Mouse (Mus musculus) adrenal gland, postnatal 25 days (tissue): ENCODE measurements around the gene Ppp2r2c. TPM values are rescaled to one million over a fixed set of nuclear protein-coding genes. Genes with fewer than 3 reads are reported as not detected.
A peak's percentile ranks its signal among the peaks of the same experiment; 100 is the strongest.
"Not testable (repeated sequence)": the region's sequence is repeated elsewhere in the genome, so short reads cannot be mapped to it uniquely, and the experiment has no call there.

Experiments used
- DNase-seq: peaks from one replicate; pipeline ENCODE4 v3.0.0; 2021; ENCODE audit warnings: mixed read lengths
- total RNA-seq: library from RNA; stranded (reverse); gene quantifications from 2 replicates; pipeline ENCODE4 v1.2.3, GENCODE M21; 2021

Ppp2r2c gene
- total RNA-seq, 1 experiment from 2014 or later, result 7.5 TPM

DNA sequence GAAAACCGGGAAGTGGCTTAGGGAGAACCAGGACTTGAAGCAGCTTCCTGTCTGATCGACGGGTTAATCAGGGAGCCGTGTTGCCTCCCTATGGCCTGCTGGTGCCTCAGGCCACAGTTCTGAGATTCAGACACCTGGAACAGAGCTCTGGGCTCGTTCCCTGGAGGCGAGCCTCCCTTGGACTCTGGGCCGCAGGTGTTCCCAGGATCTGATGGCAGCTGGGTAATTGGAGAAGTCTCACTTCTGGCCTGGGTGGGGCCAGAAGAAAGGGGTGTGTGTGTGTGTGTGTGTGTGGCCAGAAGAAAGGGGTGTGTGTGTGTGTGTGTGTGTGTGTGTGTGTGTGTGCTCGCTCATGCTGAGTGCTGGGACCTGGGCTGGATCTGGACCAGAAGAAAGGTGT, 65.1 kb downstream of the Ppp2r2c start:
- DNase-seq, result no peak

DNA sequence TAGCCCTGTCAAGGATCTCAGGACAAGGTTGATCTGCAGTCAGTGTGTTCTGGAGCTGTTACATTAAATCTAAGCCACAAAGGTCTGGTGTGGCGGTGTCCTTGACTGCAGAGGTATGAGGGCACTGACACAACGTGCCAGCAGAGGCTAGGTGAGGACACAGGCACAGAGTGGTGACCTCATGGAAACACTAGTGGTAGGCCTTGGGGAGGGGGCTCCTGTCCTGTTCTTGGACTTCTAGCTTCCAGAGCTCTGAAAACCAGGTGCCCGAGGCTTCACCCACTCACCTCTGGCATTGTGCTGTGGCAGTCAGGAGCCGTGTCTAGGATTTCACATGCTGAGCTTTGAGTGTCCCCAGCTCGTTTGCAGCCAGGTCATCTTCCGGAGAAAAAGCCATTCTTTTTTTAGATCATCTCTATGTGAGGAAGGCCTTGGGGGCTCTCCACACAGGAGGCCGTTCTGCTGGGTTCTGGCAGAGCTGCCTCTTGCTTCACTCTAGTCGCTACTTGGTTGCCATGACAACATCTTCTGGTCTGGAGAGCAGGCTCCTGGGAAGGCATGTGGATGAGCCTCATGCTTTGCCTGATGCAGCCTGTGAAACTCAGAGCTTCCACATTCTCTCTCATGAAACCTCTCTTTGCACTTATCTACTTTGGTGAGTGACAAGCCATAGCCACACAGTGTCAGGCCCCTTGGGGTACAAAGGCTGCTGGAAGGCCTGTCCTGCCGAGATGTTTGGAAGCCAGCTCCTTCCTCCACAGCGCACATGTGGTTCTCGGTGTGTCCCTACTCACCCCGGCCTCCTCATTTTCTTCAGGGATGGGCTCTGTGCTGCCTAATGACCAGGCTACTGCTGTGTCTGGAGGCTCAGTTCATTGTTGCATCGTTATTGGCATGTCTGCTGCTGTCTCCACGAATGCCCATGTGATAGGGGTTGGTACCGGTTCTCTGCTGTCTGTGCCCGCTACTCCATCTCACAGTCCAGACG, 67.5 kb downstream of the Ppp2r2c start:
- DNase-seq, result no peak

DNA sequence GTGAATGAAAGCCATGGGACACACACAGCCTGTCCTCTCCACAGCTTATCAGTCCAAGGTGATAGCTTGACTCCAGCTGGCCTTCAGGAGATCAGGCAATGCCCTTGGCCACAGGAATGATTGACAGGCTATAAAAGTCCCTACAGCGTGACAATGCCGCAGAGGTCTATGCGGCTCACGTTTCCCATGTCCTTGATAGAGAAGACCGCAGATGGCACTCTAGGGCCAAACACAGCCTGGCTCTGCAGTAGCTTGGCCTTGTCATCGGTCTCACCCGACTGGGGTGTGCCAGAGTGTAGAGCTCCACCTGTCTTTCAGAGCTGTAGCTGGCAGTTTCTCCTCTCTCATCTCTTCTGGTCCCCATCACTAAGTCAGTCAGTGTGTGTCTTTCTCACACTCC, 68.2 kb downstream of the Ppp2r2c start:
- DNase-seq, result no peak

DNA sequence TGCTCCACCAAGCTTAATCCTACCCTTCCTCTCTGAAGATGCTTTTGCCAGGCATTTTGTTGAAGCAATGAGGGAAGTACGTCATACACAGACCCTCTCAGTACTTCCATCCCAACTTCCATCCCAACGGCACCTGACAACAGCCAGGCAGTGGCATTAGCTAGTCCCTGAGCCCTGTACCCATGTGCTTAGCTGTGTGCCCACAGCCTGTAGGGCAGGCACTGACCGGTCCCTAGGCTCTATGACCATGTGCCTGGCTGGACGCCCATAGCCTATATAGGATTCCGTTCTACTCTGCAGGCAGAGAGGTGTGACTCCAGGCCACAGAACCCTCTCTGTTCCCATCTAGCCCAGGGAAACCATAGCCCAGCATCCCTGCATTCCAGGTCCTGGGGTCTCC, 69.7 kb downstream of the Ppp2r2c start:
- no peak for DNase-seq

DNA sequence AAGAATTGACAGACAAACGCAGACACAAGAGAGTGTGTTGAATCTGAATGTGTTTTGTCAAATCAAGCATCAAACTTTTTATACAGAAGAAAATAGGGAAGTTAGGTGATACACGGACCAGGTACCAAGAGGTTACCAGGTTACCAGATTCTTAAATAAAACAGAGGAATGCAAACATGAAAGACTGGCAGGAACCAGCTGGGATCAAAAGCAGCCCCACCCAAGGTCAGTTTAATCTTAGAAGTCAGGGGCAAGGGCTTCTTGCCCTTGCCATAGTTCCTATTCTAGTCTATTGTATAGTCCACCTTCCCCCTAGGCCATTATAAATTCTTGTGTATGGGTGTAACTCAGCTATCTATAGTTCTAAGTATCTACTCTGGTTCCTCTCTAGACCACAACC, 70.7 kb downstream of the Ppp2r2c start:
- DNase-seq, result not testable (repeated sequence)

DNA sequence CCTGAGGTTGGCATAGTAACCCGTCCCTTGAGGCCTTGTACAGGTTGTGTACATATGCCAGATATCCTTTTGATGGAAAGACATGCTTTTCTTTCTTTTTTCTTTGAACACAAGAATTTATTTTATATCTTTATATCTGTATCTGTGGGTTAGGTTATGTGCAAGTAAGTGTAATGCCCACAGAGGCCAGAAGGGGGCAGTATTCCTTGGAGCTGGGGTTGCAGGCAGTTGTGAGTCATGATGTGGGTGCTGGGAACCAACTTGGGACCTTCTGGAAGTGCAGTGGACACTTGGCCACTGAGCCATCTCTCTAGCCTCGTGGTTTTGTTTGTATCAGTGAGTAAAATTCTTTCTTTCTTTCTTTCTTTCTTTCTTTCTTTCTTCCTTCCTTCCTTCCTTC, 74.1 kb downstream of the Ppp2r2c start:
- no peak for DNase-seq

DNA sequence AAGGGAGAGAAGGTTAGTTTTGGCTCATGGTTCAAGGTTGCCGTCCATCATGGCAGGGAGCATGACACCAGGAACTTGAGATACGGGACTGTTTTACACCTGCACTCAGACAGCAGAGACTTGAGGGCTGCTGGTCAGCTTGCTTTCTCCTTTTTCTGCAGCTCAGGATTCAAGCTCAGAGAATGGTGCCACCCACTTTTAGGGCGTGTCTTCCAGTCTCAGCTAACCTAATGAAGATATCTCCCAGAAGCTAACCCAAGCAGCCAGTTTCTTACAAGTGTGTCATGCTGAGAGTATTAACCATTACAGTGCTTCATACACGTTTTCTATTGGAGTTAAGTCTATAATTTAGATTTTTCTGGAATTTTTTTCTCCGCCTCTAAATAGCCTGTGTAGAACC, 76.2 kb downstream of the Ppp2r2c start:
- no peak for DNase-seq

DNA sequence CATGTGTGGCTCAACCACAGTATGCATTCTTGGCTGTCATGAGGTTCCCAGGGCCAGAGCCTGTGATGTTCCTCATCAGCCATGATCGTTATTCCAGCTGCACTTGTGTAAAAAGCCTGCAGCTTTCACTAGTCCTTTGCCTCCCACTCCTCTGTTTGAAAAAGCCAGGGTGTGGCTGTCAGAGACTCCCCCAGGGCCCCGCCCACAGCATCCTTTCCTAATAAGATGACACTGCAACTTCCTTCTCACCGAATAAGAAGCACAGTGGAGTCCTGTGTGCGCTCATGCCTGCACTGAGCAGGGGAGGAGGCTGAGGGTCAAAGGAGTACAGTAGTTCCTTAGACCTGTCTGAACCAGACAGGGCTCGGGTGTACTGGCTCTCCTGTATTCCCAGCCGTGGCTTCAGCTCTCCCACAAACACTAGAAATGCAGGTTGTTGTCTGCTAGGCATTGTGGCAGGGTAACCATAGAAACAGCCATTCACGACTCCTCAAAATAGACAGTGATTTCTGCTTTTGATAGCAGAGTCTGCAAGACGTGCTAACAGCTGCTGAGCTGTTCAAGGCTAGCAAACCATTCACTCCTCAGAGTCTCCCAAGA, 76.9 kb downstream of the Ppp2r2c start:
- DNase-seq, result no peak

DNA sequence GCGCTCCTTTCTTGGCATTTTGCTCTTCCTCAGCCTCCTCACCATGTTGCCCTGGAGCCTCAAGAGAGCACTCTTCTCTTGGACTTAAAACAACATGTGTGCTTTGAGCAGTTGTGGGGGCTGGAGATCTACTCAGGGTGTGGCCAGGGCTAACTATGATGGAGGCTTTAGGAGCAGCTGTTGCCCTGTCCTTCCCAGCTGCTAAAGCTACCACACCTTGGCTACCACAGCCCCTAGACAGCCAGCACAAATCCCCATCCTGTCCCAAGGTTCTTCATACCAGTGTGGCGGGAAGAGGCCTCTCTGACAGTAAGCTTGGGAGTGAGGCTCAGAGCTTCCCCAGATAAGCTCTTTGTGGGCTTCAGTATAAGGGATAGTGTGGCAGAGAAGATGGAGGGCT, 77.4 kb downstream of the Ppp2r2c start:
- no peak for DNase-seq

DNA sequence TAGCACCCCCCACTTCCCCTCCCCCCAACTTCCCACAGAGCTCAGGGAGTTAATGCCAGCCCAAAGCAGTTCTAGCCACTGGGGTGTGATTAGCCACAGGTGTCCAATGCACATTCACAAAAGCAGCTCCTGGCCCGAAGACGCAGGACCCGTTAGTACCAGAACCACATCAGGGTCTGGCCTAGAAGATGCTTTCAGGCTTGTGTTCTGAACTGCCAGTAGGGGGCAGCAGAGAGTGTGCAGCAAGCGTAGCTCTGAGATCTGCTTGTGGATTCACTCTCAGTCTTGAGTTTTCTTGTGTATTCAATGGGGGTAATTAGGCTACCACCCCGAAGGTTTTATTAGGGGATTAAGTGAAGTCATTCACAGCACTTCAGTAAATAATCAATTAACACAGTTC, 78.1 kb downstream of the Ppp2r2c start:
- DNase-seq, result peak; percentile 57

DNA sequence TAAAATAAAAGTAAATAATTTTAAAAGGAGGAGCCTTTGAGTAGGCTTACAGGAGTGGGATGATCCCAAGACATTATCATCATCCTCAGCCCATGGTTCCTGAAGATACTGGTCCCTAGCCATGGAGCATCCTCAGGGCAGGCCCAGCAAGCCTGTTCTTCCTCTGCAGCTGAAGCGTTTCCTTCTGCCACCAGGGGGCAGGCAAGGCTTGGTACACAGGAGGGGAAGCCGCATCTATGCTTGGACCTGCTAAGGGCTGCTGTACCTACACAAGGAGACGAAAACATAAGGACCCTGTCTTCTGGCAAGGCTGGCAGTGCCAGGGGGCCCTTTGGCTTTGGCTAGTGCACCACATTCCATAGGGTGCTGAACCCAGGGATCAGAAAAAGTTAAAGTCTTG, 80.5 kb downstream of the Ppp2r2c start:
- peak; percentile 84 for DNase-seq

DNA sequence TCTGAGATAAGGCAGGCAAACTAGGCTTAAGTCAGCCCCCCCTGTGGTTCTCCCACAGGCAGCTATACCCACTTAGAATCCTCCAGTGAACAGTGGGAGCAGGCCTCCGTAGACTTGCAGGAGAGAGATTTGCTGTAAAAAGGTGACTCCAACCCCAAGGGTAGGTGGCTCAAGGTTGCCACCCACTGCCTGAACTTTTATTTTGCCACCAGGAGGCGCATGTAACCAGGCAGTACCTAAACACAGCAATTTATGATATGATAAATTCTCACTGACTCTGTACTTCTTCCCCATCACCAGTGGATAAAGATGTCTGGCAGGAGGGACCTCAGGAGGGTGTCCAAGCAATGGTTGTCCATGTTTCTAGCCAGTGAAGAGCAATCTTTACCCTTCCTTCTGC, 82.6 kb downstream of the Ppp2r2c start:
- no peak for DNase-seq

DNA sequence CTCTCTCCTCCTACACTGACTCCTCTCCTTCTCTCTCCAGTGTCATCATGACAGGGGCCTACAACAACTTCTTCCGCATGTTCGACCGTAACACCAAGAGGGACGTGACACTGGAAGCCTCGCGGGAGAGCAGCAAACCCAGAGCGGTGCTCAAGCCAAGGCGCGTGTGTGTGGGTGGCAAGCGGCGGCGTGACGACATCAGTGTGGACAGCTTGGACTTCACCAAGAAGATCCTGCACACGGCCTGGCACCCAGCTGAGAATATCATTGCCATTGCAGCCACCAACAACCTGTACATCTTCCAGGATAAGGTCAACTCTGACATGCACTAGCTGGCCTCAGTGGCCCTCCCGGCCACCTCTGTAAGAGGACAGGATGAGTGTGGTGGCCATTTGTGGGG, 84.0 kb downstream of the Ppp2r2c start:
- DNase-seq, result no peak

DNA sequence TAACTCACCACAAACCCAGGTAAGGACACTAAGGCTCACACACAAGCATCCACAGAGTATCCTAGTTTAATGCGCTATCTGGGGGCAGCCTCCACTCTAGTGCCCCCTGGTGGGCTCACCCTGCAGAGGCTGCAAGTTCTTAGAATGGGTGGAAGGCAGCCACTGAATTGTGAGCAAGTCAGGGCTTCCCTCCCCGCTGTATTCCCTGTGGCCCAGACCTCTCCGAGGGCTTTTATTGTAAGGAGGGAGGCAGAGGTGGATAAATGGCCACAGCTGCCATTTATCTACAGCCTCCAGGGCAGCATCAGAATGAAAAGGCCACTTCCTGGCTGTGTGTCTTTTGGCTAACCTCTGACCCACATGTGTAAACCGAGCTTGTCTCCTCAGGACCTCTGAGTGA, 87.1 kb downstream of the Ppp2r2c start:
- DNase-seq, result peak; percentile 56

DNA sequence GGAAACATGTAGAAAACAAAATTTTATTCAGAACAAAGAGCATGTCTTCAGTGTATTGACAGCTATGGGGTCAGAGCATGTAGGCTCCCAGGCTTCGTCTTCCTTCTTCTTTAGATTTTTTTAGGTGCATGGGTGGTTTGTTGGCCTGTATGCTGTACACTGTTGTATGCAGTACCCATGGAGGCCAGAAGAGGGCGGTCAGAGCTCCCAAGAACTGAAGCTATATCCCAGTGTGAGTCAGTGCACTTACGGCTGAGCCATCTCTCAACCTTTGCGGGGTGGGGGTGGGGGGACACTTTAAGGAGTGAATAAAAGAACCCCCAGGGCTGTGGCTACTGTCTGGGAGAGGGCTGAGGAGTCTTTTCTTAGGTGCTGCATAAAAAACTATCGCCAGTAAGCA, 90.5 kb downstream of the Ppp2r2c start:
- DNase-seq, result peak; percentile 74

DNA sequence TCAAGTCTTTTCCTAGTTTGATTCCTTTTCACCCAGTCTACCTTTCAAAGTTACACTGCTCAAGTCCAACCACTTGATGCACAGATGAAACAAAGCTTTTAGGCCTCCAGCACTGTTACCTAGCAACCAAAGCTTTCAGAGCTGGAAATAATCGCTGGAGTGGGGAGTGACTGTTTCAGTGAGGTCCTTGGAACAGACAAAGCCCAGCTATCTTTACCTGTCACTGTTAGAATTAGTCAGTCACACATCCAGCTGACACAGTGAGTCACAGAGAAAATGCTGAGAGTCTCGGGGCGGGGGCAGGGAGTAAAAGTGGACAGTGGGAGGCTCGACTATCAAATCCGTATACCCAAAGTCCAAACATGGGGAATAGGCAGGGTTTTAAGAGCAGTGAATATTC, 92.2 kb downstream of the Ppp2r2c start:
- DNase-seq, result no peak

DNA sequence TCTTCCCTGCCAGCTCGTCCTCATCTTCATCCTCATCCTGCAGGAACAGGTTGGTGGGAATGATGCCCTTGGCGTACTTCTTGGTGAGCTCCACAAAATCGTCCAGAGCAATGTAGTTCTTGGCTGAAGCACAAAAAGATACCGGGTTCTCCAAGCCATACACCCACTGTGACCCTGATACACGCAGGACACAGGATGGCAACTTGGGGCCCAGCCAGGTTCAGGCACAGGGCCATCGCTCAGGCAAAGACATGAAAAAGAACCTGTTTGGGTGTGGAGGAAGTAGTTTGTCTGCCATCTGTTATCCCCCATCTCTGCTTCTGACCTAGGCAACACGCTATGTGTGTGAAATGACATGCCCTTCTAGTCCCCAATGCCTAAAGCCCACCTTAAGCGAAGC, 103.3 kb downstream of the Ppp2r2c start:
- DNase-seq, result no peak

DNA sequence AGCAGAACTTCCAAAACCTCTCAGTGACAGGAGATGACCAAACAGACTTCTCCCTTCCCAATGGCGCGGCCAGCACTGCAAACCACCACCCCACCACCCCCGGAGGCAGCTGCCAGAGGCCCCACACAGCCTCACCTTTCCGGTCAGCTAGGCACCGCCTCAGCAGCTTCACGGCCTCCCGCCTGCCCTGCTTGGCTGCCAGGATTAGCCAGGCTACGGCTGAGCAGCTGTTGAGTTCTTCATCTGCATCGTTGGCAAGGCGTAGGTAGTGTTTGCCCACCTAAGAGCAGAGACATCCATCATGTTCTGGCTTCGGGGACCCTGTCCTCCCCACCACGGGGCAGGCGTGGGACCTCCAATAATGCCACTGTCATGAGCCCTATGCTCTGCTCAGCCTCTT, 107.0 kb downstream of the Ppp2r2c start:
- no peak for DNase-seq

DNA sequence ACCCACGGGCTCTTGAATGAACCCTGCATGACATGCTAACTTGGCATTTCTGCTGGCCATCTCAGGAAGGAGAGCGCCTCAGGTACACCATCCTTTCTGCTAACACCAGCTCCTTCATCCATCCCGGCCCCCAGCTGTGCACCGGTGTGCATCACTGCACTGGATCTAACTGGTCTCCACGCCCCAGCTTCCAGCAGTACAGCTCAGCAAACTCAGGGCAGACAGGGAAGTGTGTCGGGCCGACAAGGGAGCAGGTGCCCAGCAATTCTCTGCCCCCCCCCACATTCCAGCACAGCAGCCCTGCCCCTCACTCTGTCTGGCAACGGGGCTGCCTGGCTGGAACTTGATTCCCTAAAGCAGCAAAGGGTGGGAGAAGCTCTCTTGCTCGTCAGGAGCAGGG, 109.5 kb downstream of the Ppp2r2c start:
- DNase-seq, result no peak

DNA sequence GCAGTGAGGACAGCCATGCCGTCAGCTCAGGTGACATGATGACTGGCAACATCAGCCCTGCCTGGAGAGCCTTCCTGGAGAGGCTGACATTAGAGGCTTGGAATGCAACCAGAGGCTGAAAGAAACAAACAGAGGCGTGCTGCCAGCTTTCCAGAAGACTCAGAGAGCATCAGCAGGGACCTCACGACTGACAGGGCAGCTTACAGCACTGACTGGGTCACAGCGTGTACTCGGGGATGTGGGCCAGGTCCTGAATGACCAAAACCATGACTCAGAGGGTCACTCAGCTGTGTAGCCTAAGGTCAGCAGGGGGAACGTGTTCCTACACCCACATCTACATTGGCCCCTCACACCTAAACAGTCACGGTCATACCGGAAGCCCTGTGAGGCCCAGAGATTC, 110.7 kb downstream of the Ppp2r2c start:
- DNase-seq, result no peak

DNA sequence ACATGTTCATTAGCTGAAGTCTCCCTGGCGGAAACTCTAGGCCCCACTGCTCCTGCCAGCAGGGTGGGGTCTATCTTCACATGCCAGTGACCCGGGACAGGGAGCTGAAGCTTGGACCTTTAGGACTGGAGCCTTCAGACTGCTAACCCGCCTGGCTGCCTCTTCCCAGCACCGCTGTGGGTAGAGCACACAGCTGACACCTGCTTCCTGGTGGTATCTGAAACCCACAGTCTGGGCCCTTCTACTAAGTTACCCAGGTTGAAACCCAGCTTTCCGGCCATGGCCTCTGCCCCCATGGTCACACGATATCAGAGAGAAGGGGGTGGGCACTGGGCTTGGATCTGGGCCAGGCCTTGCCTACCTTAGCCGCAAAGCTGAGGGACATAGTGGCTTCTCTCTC, 111.3 kb downstream of the Ppp2r2c start:
- DNase-seq, result no peak

DNA sequence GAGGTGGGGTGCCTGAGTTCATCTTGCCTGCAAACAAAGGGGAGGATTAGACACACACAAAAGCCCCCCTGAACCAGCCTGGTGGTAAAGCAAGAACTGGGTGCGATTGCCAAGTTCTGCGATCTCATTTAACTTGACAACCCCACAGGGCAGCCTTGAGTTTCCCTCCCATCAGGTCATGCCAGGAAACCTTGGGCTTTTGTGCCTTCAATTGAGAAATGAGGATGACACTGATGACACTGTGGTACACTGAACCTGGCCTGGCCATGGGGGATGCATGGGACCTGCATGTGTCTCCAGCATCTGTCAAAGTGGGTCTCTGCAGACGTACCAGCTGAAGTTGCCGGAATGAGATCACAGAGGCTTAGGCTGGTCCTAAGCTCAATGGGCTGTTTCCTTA, 114.0 kb downstream of the Ppp2r2c start:
- no peak for DNase-seq

DNA sequence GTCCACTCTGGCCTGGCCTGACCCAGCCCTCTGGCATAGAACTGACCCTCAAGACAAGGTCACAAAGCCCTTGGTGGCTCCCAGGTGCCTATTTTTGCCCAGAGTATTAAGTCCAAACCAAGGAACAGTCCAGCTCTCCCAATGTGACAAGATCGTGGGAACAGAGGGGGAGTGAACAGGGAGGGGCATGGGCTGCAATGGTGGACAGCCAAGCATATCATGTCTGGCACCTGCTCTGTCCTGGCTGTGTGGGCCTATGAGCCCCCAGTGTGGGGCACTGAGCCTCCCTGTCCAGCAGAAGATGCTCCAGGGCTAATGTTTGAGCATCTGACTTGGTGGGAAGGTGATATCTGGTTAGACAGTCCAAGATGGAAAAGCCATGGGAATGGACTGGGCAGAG, 118.3 kb downstream of the Ppp2r2c start:
- no peak for DNase-seq
